Comparison of ENCODE assay signal across 29 mouse cellular contexts in genomic region chr8:110040509-110040908, GRCm38 (mm10). TPM values are rescaled to one million over a fixed set of nuclear protein-coding genes. Genes with fewer than 3 reads are reported as not detected.
"Had no signal": no experiment of that assay in that cellular context is flagged by ENCODE, and none has a peak within 500 bp of the region (broad histone marks: within the 10 kb centered on the region; RNA-seq: fewer than 3 reads in every experiment).

No protein-coding gene starts in this region.

- H3K4me1 ChIP-seq: kidney, embryonic 15.5 days; liver, embryonic 13.5 days; midbrain, embryonic 13.5 days had no signal

- H3K36me3 ChIP-seq: kidney, embryonic 15.5 days; liver, embryonic 13.5 days; midbrain, embryonic 13.5 days had no signal

- H3K27me3 ChIP-seq: kidney, embryonic 15.5 days; liver, embryonic 13.5 days; midbrain, embryonic 13.5 days had no signal

- H3K9ac ChIP-seq: kidney, embryonic 15.5 days; liver, embryonic 13.5 days; midbrain, embryonic 13.5 days had no signal

- DNase-seq: kidney, adult 11 months; kidney, adult 8-10 months; kidney, postnatal 10 days; kidney, postnatal 36 days; layer of hippocampus, postnatal 36 days; liver, embryonic 13.5 days; lung, adult 2 months; lung, postnatal 14 days; lung, postnatal 4 days; spleen, adult 18-20 months; thymus, postnatal 25 days had no signal

- ATAC-seq: midbrain, embryonic 13.5 days; midbrain, embryonic 16.5 days had no signal

- H3K4me2 ChIP-seq: kidney, embryonic 15.5 days; liver, embryonic 13.5 days; midbrain, embryonic 13.5 days had no signal

- H3K4me3 ChIP-seq: kidney, embryonic 15.5 days; left cerebral cortex, adult 2 months; liver, embryonic 13.5 days; midbrain, embryonic 13.5 days; myocyte had no signal

- H3K9me3 ChIP-seq: kidney, embryonic 15.5 days; liver, embryonic 13.5 days; midbrain, embryonic 13.5 days had no signal

- H3K27ac ChIP-seq: kidney, embryonic 15.5 days; left cerebral cortex, adult 2 months; liver, embryonic 13.5 days; midbrain, embryonic 13.5 days had no signal

RNA-seq across cellular contexts. Expression of gene Chst4, which starts 1.0 kb away (rescaled TPM):
- total RNA-seq: layer of hippocampus, postnatal 10 days; left cerebral cortex, postnatal 10 days; megakaryocyte progenitor cell, adult 5-6 weeks; monocyte, adult 5-6 weeks had no signal
- polyA plus RNA-seq: limb, embryonic 11.5 days; limb, embryonic 14.5 days; liver, embryonic 13.5 days; liver, embryonic 16.5 days; midbrain, embryonic 13.5 days; midbrain, embryonic 16.5 days; myocyte; neural tube, embryonic 11.5 days; neural tube, embryonic 14.5 days; thymus, postnatal 0 days had no signal

RNA-seq across cellular contexts. Expression of gene Zfp612, which starts 39.0 kb away (rescaled TPM):
- total RNA-seq: megakaryocyte progenitor cell, adult 5-6 weeks; monocyte, adult 5-6 weeks had no signal
- polyA plus RNA-seq: myocyte had no signal

RNA-seq across cellular contexts. Expression of gene Tat, which starts 50.3 kb away (rescaled TPM):
- total RNA-seq: layer of hippocampus, adult 8-10 months; layer of hippocampus, postnatal 10 days; left cerebral cortex, adult 2 months; left cerebral cortex, postnatal 10 days; left cerebral cortex, postnatal 36 days; megakaryocyte progenitor cell, adult 5-6 weeks; monocyte, adult 5-6 weeks had no signal
- polyA plus RNA-seq: kidney, embryonic 15.5 days; limb, embryonic 11.5 days; midbrain, embryonic 13.5 days; midbrain, embryonic 16.5 days; myocyte; neural tube, embryonic 11.5 days; neural tube, embryonic 14.5 days; stomach, embryonic 16.5 days had no signal
